Mouse (Mus musculus) liver, embryonic 15.5 days (tissue): ENCODE data around the gene Gm10153. TPM values are rescaled to one million over a fixed set of nuclear protein-coding genes. Genes with fewer than 3 reads are reported as not detected.
"Not testable (repeated sequence)": the region's sequence is repeated elsewhere in the genome, so short reads cannot be mapped to it uniquely, and the experiment has no call there.

Experiments used
- ATAC-seq: fragments of 200-750 bp; cut with Nextera tagmentation; 2 replicates; pipeline ENCODE4 v1.8.0; 2017; ENCODE audit warnings: moderate number of reproducible peaks, mild to moderate bottlenecking, moderate library complexity; ENCODE audit not compliant: insufficient read depth
- H3K27ac ChIP-seq: fragments of 300-500 bp; sonication (generic); replicated peaks from 2 replicates; pipeline ENCODE4 v1.5.1; 2015; ENCODE audit warnings: mild to moderate bottlenecking, inconsistent platforms
- H3K27me3 ChIP-seq: fragments of 300-500 bp; sonication (generic); 2 replicates; pipeline ENCODE4 v1.6.1; 2015; ENCODE audit warnings: mild to moderate bottlenecking, inconsistent platforms
- H3K36me3 ChIP-seq: fragments of 300-500 bp; sonication (generic); replicated peaks from 2 replicates; pipeline ENCODE4 v1.6.1; 2015; ENCODE audit warnings: moderate library complexity, mild to moderate bottlenecking, inconsistent platforms
- H3K4me1 ChIP-seq: fragments of 300-500 bp; sonication (generic); replicated peaks from 2 replicates; pipeline ENCODE4 v1.6.1; 2015; ENCODE audit warnings: inconsistent platforms
- H3K4me2 ChIP-seq: fragments of 300-500 bp; sonication (generic); 2 replicates; pipeline ENCODE4 v1.6.1; 2015; ENCODE audit warnings: moderate library complexity, mild to moderate bottlenecking, inconsistent platforms
- H3K4me3 ChIP-seq: fragments of 300-500 bp; sonication (generic); replicated peaks from 2 replicates; pipeline ENCODE4 v1.5.1; 2015; ENCODE audit warnings: mild to moderate bottlenecking, inconsistent platforms
- H3K9ac ChIP-seq: fragments of 300-500 bp; sonication (generic); 2 replicates; pipeline ENCODE4 v1.6.1; 2015; ENCODE audit warnings: moderate library complexity, mild to moderate bottlenecking, inconsistent platforms
- H3K9me3 ChIP-seq: fragments of 300-500 bp; sonication (generic); replicated peaks from 2 replicates; pipeline ENCODE4 v1.6.1; 2016; ENCODE audit warnings: inconsistent platforms
- WGBS: fragments of 180-500 bp; shearing (Covaris S2); methylation state at CpG from one replicate; pipeline ENCODE4 v1.1.7; 2015; ENCODE audit warnings: mixed read lengths; ENCODE audit not compliant: insufficient replicate concordance; 5-methylcytosine and 5-hydroxymethylcytosine counted together
- polyA plus RNA-seq: library from polyadenylated mRNA; unstranded; fragments of >200 nt; fragmentation: Nextera tagmentation; extraction: Ambion mirVana; gene quantifications from 2 replicates; pipeline ENCODE4 v1.2.1, GENCODE M21; 2015

Gm10153 gene
- polyA plus RNA-seq, 1 experiment from 2014 or later = not detected

DNA sequence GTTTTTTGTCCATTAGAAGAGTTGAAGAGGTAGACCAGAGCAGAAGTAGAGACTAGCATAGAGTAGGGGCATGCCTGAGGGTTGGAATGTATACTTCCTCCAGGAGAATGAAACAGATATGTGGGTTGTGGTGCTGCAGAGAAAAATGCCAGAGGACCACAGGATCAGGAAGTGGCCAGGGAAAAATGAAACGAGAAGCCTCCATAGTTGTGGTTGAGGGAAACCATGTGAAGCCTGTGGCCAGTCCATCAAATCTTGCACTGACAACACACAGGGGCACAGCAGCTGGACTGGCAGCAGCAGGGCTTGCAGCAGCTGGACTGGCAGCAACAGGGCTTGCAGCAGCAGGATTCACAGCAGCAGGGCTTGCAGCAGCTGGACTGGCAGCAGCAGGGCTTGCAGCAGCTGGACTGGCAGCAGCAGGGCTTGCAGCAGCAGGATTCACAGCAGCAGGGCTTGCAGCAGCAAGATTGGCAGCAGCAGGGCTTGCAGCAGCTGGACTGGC lies 46.6 kb downstream of the Gm10153 start:
- H3K4me3 ChIP-seq, H3K9me3 ChIP-seq, H3K4me2 ChIP-seq, ATAC-seq, H3K4me1 ChIP-seq, H3K27ac ChIP-seq, H3K36me3 ChIP-seq, H3K27me3 ChIP-seq, H3K9ac ChIP-seq: not testable (repeated sequence)
- WGBS = 10% methylated on average over 1 of the region's 1 CpGs

DNA sequence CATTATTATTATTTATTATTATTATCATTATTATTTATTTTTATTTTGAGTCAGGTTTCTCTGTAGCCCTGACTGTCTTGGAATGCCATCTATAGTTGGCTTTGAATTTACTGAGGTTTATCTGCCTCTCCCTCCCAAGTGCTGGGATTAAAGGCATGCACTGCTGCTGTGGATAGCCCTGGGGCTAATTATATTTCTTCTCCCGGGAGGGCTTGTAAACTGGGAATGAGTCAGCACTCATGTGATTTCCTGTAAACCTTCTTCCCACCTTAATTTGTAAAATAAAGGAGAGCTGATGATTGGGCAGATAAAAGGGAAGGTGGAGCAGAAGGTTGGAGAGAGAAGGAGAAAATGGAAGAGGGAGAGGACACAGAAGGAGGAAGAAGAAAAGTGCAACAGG lies 49.5 kb downstream of the Gm10153 start:
- Histone ChIP-seq H3K4me2 (no peak overlapping the region), H3K27me3 (no peaks in the 10 kb centered on the region), H3K4me3 (no peak overlapping the region), H3K27ac (no peak overlapping the region), H3K9me3 (no peaks in the 10 kb centered on the region), H3K4me1 (no peaks in the 10 kb centered on the region), H3K36me3 (no peaks in the 10 kb centered on the region), H3K9ac (no peak overlapping the region)
- 8% methylated on average over 1 of the region's 1 CpGs for WGBS
- ATAC-seq = no peak

Other genes with a start within 250 kb of the Gm10153 start
- 0.17 and 0.22 TPM in 2 replicates for gene Brsk2, start 240.6 kb downstream of the Gm10153 start, polyA plus RNA-seq
- 66.1 and 70.2 TPM in 2 replicates for gene Mob2, start 129.3 kb downstream of the Gm10153 start, polyA plus RNA-seq
- 4.3 and 4.4 TPM in 2 replicates for gene Dusp8, start 94.5 kb downstream of the Gm10153 start, polyA plus RNA-seq
- gene Gm45618, start 69.7 kb downstream of the Gm10153 start, polyA plus RNA-seq = not detected in 2 replicates
- gene Gm39115, start 54.4 kb downstream of the Gm10153 start, polyA plus RNA-seq = not detected in 2 replicates
- gene Gm45337, start 45.8 kb downstream of the Gm10153 start, polyA plus RNA-seq = not detected in 2 replicates
- not detected in 2 replicates for gene Gm29735, start 33.3 kb downstream of the Gm10153 start, polyA plus RNA-seq
- not detected in 2 replicates for gene Gm4553, start 24.6 kb downstream of the Gm10153 start, polyA plus RNA-seq
- not detected in 2 replicates for gene Krtap5-2, start 14.4 kb downstream of the Gm10153 start, polyA plus RNA-seq
- not detected in 2 replicates for gene Krtap5-3, start 11.0 kb upstream of the Gm10153 start, polyA plus RNA-seq
- not detected in 2 replicates for gene Gm7579, start 21.5 kb upstream of the Gm10153 start, polyA plus RNA-seq
- not detected in 2 replicates for gene Krtap5-5, start 39.6 kb upstream of the Gm10153 start, polyA plus RNA-seq
- not detected in 2 replicates for gene Gm40460, start 50.7 kb upstream of the Gm10153 start, polyA plus RNA-seq
- gene Gm2431, start 68.0 kb upstream of the Gm10153 start, polyA plus RNA-seq = not detected in 2 replicates
- not detected in 2 replicates for gene Gm4559, start 84.0 kb upstream of the Gm10153 start, polyA plus RNA-seq
- gene Krtap5-1, start 106.7 kb upstream of the Gm10153 start, polyA plus RNA-seq = not detected in 2 replicates
- not detected in 2 replicates for gene Krtap5-4, start 113.2 kb upstream of the Gm10153 start, polyA plus RNA-seq
- 1.9 and 2.1 TPM in 2 replicates for gene Ifitm10, start 183.4 kb upstream of the Gm10153 start, polyA plus RNA-seq
- 0.54 and 0.78 TPM in 2 replicates for gene Gm49369, start 192.3 kb upstream of the Gm10153 start, polyA plus RNA-seq
- 377 and 446 TPM in 2 replicates for gene Ctsd, start 197.6 kb upstream of the Gm10153 start, polyA plus RNA-seq
- 0.13 TPM in 1 of 2 replicates, not detected in the other for gene Syt8, start 244.5 kb upstream of the Gm10153 start, polyA plus RNA-seq